Mouse (Mus musculus): ENCODE data around the gene Dtl.
"Not testable (repeated sequence)": the region's sequence is repeated elsewhere in the genome, so short reads cannot be mapped to it uniquely, and the experiment has no call there.

DNA sequence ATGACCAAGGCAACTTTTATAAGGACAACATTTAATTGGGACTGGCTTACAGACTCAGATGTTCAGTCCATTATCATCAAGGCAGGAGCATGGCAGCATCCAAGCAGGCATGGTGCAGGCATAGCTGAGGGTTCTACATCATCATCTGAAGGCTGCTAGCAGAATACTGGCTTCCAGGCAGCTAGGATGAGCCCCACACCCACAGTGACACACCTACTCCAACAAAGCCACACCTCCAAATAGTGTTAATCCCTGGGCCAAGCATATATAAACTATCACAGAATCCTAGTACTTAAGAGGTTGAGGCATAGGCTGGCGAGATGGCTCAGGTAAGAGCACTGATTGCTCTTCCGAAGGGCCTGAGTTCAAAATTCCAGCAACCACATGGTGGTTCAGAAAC lies 59.0 kb downstream of the Dtl start:
- TF ChIP-seq CTCF (IDR thresholded peaks at IDR 0.05; ENCODE audit: control insufficient read depth, insufficient read depth, insufficient replicate concordance, low read depth, low read length); POLR2A (IDR thresholded peaks at IDR 0.05; ENCODE audit: control insufficient read depth, low read depth, low read length): not testable (repeated sequence)

All from testis, adult 2 months (tissue).